Mouse (Mus musculus) bone marrow macrophage, adult 2 months (primary cell): ENCODE data around the gene 4921511M17Rik. TPM values are rescaled to one million over a fixed set of nuclear protein-coding genes. Genes with fewer than 3 reads are reported as not detected.
"Not testable (repeated sequence)": the region's sequence is repeated elsewhere in the genome, so short reads cannot be mapped to it uniquely, and the experiment has no call there.

Source experiments
- H3K27ac ChIP-seq: 2 replicates; pipeline ENCODE4 v1.5.1; 2012; ENCODE audit warnings: low read depth, low read length; ENCODE audit not compliant: insufficient read depth
- H3K4me1 ChIP-seq: 2 replicates; pipeline ENCODE4 v1.6.1; 2012; ENCODE audit warnings: low read length; ENCODE audit not compliant: control insufficient read depth, insufficient read depth
- H3K4me3 ChIP-seq: 2 replicates; pipeline ENCODE4 v1.5.1; 2012; ENCODE audit warnings: mild to moderate bottlenecking, low read length, moderate library complexity; ENCODE audit not compliant: insufficient read depth
- CTCF ChIP-seq: IDR thresholded peaks from 2 replicates; pipeline ENCODE4 v1.5.1; 2012; ENCODE audit warnings: low read depth, mild to moderate bottlenecking, low read length, moderate library complexity
- POLR2A ChIP-seq: IDR thresholded peaks from 2 replicates; pipeline ENCODE4 v1.6.1; 2012; ENCODE audit warnings: mild to moderate bottlenecking, low read depth, low read length, borderline replicate concordance
- polyA plus RNA-seq: library from polyadenylated mRNA; stranded (reverse); fragments of >200 nt; gene quantifications from 2 replicates; pipeline ENCODE4 v1.2.4, GENCODE M21; 2012; ENCODE audit not compliant: missing spikeins, insufficient read depth, insufficient read length

Gene 4921511M17Rik
- polyA plus RNA-seq: not detected in 2 replicates

- not testable (repeated sequence) for H3K27ac ChIP-seq, H3K4me3 ChIP-seq, H3K4me1 ChIP-seq
Measured at GRCm38 (mm10) chrX:154033727-154034126, at the start of gene 4921511M17Rik. TSS of gene 4921511M17Rik (minus strand) at chrX:154033827.

DNA sequence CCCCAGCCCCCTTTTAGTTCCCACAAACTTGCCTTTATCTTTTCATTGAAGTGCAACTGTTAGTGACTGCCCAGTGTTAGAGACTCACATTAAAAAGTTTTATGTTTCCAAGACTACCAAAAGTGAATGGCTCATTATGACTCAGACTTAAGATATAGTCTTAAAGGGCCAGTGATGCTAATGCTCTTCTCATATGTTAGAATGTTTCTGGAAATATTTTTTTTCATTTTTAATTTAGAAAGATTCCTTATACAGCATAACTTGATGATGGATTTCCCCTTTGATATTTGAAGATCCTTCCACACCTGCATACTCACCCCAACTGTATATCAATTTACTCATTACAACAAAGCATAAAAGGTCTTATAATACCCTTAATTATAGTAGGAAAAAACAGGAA lies 21.3 kb upstream of the 4921511M17Rik start, which contains the start of gene Gm10057:
TSS of gene Gm10057 (minus strand) at position 101 of the 400 bp plus-strand sequence.
- H3K27ac ChIP-seq, H3K4me3 ChIP-seq, H3K4me1 ChIP-seq: not testable (repeated sequence)

GRCm38 (mm10) chrX:154012540-154012939 lies 21.1 kb downstream of the 4921511M17Rik start, which contains the start of gene Samt1:
TSS of gene Samt1 (minus strand) at chrX:154012640.
- H3K4me1 ChIP-seq, H3K4me3 ChIP-seq, H3K27ac ChIP-seq: not testable (repeated sequence)

DNA sequence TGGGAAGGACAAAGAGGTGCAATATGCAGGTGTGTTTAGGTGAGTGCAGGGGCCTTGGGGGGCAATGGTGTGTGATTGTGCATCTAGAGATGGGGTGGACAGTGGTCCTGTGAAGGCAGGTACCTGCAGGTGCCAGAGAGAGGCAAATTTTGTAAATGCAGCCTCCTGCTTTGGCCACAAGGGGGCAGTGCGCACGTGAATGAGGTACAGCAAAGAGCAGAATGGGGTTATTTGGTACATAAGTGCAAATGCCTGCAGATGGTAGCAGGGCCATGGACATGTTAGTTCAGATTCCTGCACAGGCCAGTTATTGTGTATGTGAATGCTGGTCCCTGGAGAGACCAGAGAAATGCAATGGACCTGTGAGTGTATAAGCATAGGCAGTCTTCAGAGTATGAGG lies 56.7 kb downstream of the 4921511M17Rik start:
- not testable (repeated sequence) for H3K4me3 ChIP-seq, H3K27ac ChIP-seq, H3K4me1 ChIP-seq

DNA sequence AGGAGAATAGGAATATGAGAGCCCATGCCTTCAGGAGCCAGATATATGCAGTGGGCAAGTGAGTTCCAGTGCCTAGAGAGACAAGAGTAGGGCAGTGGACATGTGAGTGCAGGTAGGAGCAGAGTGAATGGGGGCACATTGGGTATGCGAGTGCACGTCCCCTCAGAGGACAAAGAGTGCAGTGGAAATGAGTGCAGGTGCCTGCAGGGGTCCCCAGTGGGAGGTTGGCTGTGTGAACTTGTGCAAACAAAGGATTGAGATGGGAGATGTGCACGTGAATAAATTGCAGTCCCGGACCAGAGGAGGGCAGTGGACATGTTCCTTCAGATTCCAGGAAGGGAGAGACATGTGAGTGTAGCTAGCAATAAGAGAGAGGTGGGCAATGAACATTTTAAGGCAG lies 57.2 kb downstream of the 4921511M17Rik start:
- not testable (repeated sequence) for H3K4me3 ChIP-seq, H3K27ac ChIP-seq, H3K4me1 ChIP-seq

DNA sequence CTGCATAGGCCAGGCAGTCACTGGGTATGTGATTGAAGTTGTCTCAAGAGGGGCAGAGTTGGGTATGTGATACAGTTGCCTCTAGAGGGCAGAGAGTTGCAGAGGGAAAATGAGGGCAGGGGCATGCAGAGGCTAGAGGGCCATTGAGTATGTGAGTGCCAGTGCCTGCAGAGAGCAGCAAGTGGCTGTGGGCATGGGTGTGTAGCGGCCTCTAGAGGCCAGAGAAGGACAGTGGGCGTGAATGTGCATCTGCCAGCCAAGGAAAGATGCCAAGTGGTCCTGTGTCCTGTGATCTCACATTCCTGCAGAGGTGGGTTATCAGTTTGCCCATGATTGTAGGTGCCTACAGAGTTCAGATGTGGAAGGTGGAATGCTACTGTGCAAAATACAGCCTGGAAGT lies 59.2 kb downstream of the 4921511M17Rik start:
- Histone ChIP-seq H3K27ac (no peak overlapping the region), H3K4me3 (no peak overlapping the region), H3K4me1 (no peaks in the 10 kb centered on the region)
- no peak for TF ChIP-seq CTCF
- TF ChIP-seq POLR2A: no peak

Other genes with a start within 250 kb of the 4921511M17Rik start
- gene Spin2c, start 201.6 kb downstream of the 4921511M17Rik start, polyA plus RNA-seq: not detected in 2 replicates
- gene Samt1, start 21.2 kb downstream of the 4921511M17Rik start, polyA plus RNA-seq: not detected in 2 replicates
- gene Gm10057, start 21.2 kb upstream of the 4921511M17Rik start, polyA plus RNA-seq: not detected in 2 replicates
- gene Gm15140, start 86.9 kb upstream of the 4921511M17Rik start, polyA plus RNA-seq: not detected in 2 replicates